In genomic region chr17:27971496-27971895, GRCm38 (mm10) we compare ENCODE assay signal across 9 mouse cellular contexts.
DNase-seq lines count a peak whose midpoint lies in the region; ATAC-seq and TF ChIP-seq lines count a peak whose summit lies in the region.
"Had no signal": no experiment of that assay in that cellular context is flagged by ENCODE, and none has a peak within 500 bp of the region (broad histone marks: within the 10 kb centered on the region; RNA-seq: fewer than 3 reads in every experiment).

No protein-coding gene starts in this region.

- no peak overlapping the region for H3K9ac ChIP-seq in embryonic facial prominence, embryonic 14.5 days (ENCODE audit: low read depth, low read length)
- no peak overlapping the region for H3K9ac ChIP-seq in forebrain, embryonic 16.5 days (replicated peaks; ENCODE audit: low read depth, low read length)
- H3K9ac ChIP-seq in hindbrain, embryonic 13.5 days, result no peak overlapping the region
- H3K9ac ChIP-seq: limb, embryonic 12.5 days had no signal

- ATAC-seq in embryonic facial prominence, embryonic 14.5 days (ENCODE audit: low read depth), result no peak
- no peak; the same call in 1 of the 2 replicates for ATAC-seq in forebrain, embryonic 16.5 days
- no peak for ATAC-seq in hindbrain, embryonic 13.5 days (ENCODE audit: low FRiP score)

- peaks cover 6% of the 10 kb centered on the region; the same call in 1 of the 2 replicates for H3K36me3 ChIP-seq in embryonic facial prominence, embryonic 14.5 days (ENCODE audit: control insufficient read depth, insufficient read depth, low read length)
- peaks cover 17% of the 10 kb centered on the region for H3K36me3 ChIP-seq in embryonic facial prominence, embryonic 10.5 days (replicated peaks)
- H3K36me3 ChIP-seq in forebrain, embryonic 16.5 days (ENCODE audit: control insufficient read depth, insufficient read depth), result no peaks in the 10 kb centered on the region
- H3K36me3 ChIP-seq in hindbrain, embryonic 13.5 days, result peaks cover 14% of the 10 kb centered on the region

- H3K27me3 ChIP-seq in embryonic facial prominence, embryonic 14.5 days (replicated peaks; ENCODE audit: control insufficient read depth, insufficient read depth, low read length), result no peaks in the 10 kb centered on the region
- no peaks in the 10 kb centered on the region for H3K27me3 ChIP-seq in embryonic facial prominence, embryonic 10.5 days (replicated peaks; ENCODE audit: low read depth, poor library complexity, severe bottlenecking)
- no peaks in the 10 kb centered on the region for H3K27me3 ChIP-seq in cerebellum, adult 2 months (ENCODE audit: control insufficient read depth, insufficient read depth, low read length)
- H3K27me3 ChIP-seq in forebrain, embryonic 16.5 days (replicated peaks; ENCODE audit: control insufficient read depth, insufficient read depth, low read length), result no peaks in the 10 kb centered on the region
- no peaks in the 10 kb centered on the region for H3K27me3 ChIP-seq in hindbrain, embryonic 13.5 days
- H3K27me3 ChIP-seq: limb, embryonic 12.5 days had no signal

- H3K4me2 ChIP-seq in embryonic facial prominence, embryonic 14.5 days (ENCODE audit: low read depth, low read length), result no peak overlapping the region
- no peak overlapping the region for H3K4me2 ChIP-seq in forebrain, embryonic 16.5 days (ENCODE audit: low read length)
- no peak overlapping the region for H3K4me2 ChIP-seq in hindbrain, embryonic 13.5 days
- H3K4me2 ChIP-seq: limb, embryonic 12.5 days had no signal

- no peak overlapping the region for H3K4me3 ChIP-seq in embryonic facial prominence, embryonic 14.5 days (ENCODE audit: low read depth, low read length)
- no peak overlapping the region for H3K4me3 ChIP-seq in embryonic facial prominence, embryonic 10.5 days
- H3K4me3 ChIP-seq in cerebellum, adult 2 months (replicated peaks; ENCODE audit: insufficient read depth, low read depth, low read length), result no peak overlapping the region
- H3K4me3 ChIP-seq in forebrain, embryonic 16.5 days (replicated peaks; ENCODE audit: low read length), result no peak overlapping the region
- no peak overlapping the region for H3K4me3 ChIP-seq in hindbrain, embryonic 13.5 days
- H3K4me3 ChIP-seq: limb, embryonic 12.5 days had no signal

- peak; percentile 90 for DNase-seq in embryonic facial prominence, embryonic 14.5 days (ENCODE audit: low spot score)
- no peak for DNase-seq in embryonic facial prominence, embryonic 10.5 days (ENCODE audit: low spot score)
- peak; percentile 68 to 82 for DNase-seq in cerebellum, adult 2 months
- DNase-seq in heart, adult 9 months (ENCODE audit: low spot score in 2 of 2), result peak; percentile 83 to 93
- peak; percentile 43 to 77 for DNase-seq in layer of hippocampus, postnatal 14 days (ENCODE audit: low spot score in 2 of 2)
- DNase-seq in right cerebral cortex, adult 2 months (ENCODE audit: low spot score in 2 of 2), result peak; percentile 71 to 72

- H3K4me1 ChIP-seq in embryonic facial prominence, embryonic 14.5 days (ENCODE audit: control insufficient read depth, insufficient read depth, low read length), result 0 out of 2 replicates have a peak, but pooled peaks cover 10% of the 10 kb centered on the region
- H3K4me1 ChIP-seq in embryonic facial prominence, embryonic 10.5 days, result peaks cover 13% of the 10 kb centered on the region
- peaks cover 39% of the 10 kb centered on the region for H3K4me1 ChIP-seq in cerebellum, adult 2 months (ENCODE audit: control insufficient read depth, insufficient read depth, low read length)
- peaks cover 5% of the 10 kb centered on the region; the same call in 1 of the 2 replicates for H3K4me1 ChIP-seq in forebrain, embryonic 16.5 days (replicated peaks; ENCODE audit: control insufficient read depth, insufficient read depth, low read length)
- peaks cover 10% of the 10 kb centered on the region; the same call in 1 of the 2 replicates for H3K4me1 ChIP-seq in hindbrain, embryonic 13.5 days (replicated peaks)

- no peak overlapping the region for H3K27ac ChIP-seq in embryonic facial prominence, embryonic 14.5 days (replicated peaks; ENCODE audit: low read depth, low read length)
- no peak overlapping the region for H3K27ac ChIP-seq in embryonic facial prominence, embryonic 10.5 days (replicated peaks)
- H3K27ac ChIP-seq in cerebellum, adult 2 months (ENCODE audit: insufficient read depth, low read length), result 0 out of 2 replicates have a peak overlapping the region, but pooled peaks have one; percentile 15
- H3K27ac ChIP-seq in forebrain, embryonic 16.5 days (ENCODE audit: low read length), result no peak overlapping the region
- H3K27ac ChIP-seq in hindbrain, embryonic 13.5 days, result no peak overlapping the region
- H3K27ac ChIP-seq: limb, embryonic 12.5 days had no signal

- no peak for TF ChIP-seq POLR2A in cerebellum, adult 2 months (IDR thresholded peaks at IDR 0.05; ENCODE audit: borderline replicate concordance, insufficient read depth, low read length)

- no peak for TF ChIP-seq CTCF in cerebellum, adult 2 months (IDR thresholded peaks at IDR 0.05; ENCODE audit: borderline replicate concordance, insufficient read depth, low read depth, low read length)

- 71% methylated on average over 9 of the region's 9 CpGs for WGBS in embryonic facial prominence, embryonic 14.5 days
- 92% methylated on average over 9 of the region's 9 CpGs for WGBS in embryonic facial prominence, embryonic 10.5 days
- 28% methylated on average over 9 of the region's 9 CpGs for WGBS in cerebellum, adult 2 months
- WGBS in forebrain, embryonic 16.5 days, result 81% methylated on average over 9 of the region's 9 CpGs
- 91% methylated on average over 9 of the region's 9 CpGs for WGBS in hindbrain, embryonic 13.5 days

- no peaks in the 10 kb centered on the region for H3K9me3 ChIP-seq in embryonic facial prominence, embryonic 14.5 days (ENCODE audit: control insufficient read depth, low read length)
- H3K9me3 ChIP-seq in embryonic facial prominence, embryonic 10.5 days, result no peaks in the 10 kb centered on the region
- H3K9me3 ChIP-seq in forebrain, embryonic 16.5 days (ENCODE audit: control insufficient read depth, low read length), result no peaks in the 10 kb centered on the region
- H3K9me3 ChIP-seq in hindbrain, embryonic 13.5 days, result no peaks in the 10 kb centered on the region
- H3K9me3 ChIP-seq: limb, embryonic 12.5 days had no signal
